Mouse (Mus musculus) B cell, adult 2 months (primary cell): ENCODE measurements at regions not wholly inside any gene's neighbourhood (a gene's known extent, or its start where the extent isn't known, plus 50 kb on each side); places are given as distances from the start of the nearest gene placed in this dataset.

ENCODE experiments used
- DNase-seq, 2 experiments: peaks; one replicate each; pipeline ENCODE4 v3.0.0; 2022

- DNase-seq: no peak
Observed at GRCm38 (mm10) chr1:14413826-14414445, 1679.2 kb downstream of the 4930444P10Rik start.

DNA sequence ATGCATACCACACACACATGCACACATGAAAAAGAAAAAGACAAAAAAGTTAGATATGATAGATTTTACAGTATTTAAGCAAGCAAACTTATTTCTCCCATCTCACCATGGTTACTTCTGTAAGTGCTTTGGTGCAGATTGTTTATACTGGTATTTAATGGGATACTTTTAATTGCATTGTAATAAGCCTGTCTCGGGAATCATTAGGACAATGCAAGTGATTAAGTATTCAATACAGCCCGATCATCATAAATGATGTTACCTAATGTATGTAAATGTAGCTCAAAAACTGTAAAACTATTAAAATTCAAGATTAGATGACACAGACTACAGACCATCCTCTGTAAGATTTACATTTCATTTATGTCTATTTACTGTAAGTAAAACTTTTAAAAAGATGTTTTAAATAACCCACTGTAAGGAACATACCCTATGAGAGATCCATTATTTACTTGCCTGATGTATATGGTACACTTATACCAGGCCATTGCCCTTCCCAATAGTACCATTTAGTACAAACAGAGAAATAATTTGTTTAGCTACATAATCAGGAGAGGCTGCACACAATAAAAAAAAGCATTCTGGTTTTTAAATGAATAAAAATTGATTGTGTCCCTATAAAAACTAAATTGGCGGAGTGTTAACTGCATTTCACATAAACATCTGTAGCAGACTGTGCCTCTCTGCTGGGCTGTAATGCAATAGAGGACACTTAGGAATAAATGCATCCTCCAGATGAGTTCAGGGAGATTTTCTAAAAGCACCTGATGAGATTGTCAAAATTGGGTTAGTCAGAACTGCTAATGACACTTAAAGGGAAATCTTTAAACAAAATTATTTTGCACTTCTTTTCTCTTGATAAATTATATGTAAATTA, 1722.9 kb downstream of the 4930444P10Rik start:
- DNase-seq: no peak

- DNase-seq: no peak
Observed at GRCm38 (mm10) chr1:14359998-14360640, 1733.0 kb downstream of the 4930444P10Rik start.
